Mouse (Mus musculus) embryonic facial prominence, embryonic 11.5 days (tissue): ENCODE data around the gene Nfix. TPM values are rescaled to one million over a fixed set of nuclear protein-coding genes. Genes with fewer than 3 reads are reported as not detected.

Source experiments
- polyA plus RNA-seq: library from polyadenylated mRNA; unstranded; fragments of >200 nt; fragmentation: Nextera tagmentation; extraction: Ambion mirVana; gene quantifications from 2 replicates; pipeline ENCODE4 v1.2.1, GENCODE M21; 2014

Nfix gene
- polyA plus RNA-seq, 1 experiment from 2014 or later = 6.8 TPM

Other genes starting within 250 kb of the Nfix start
- 86.9 and 89.6 TPM in 2 replicates for gene Ier2, start 137.5 kb downstream of the Nfix start, polyA plus RNA-seq
- 61.5 and 64.7 TPM in 2 replicates for gene Trmt1, start 114.0 kb downstream of the Nfix start, polyA plus RNA-seq
- 21.0 and 21.1 TPM in 2 replicates for gene Nacc1, start 112.5 kb downstream of the Nfix start, polyA plus RNA-seq
- gene Lyl1, start 98.9 kb downstream of the Nfix start, polyA plus RNA-seq = 4.6 and 5.3 TPM in 2 replicates
- gene G430095P16Rik, start 77.3 kb downstream of the Nfix start, polyA plus RNA-seq = 3.6 and 5.7 TPM in 2 replicates
- gene Dand5, start 22.5 kb upstream of the Nfix start, polyA plus RNA-seq = 3.6 and 3.8 TPM in 2 replicates
- gene Gadd45gip1, start 31.2 kb upstream of the Nfix start, polyA plus RNA-seq = 41.5 and 42.3 TPM in 2 replicates
- gene Rad23a, start 40.3 kb upstream of the Nfix start, polyA plus RNA-seq = 79.6 and 88.2 TPM in 2 replicates
- gene Calr, start 46.6 kb upstream of the Nfix start, polyA plus RNA-seq = 815 and 826 TPM in 2 replicates
- 73.0 and 85.7 TPM in 2 replicates for gene Farsa, start 56.6 kb upstream of the Nfix start, polyA plus RNA-seq
- gene Syce2, start 71.8 kb upstream of the Nfix start, polyA plus RNA-seq = 89.2 and 89.9 TPM in 2 replicates
- gene Gcdh, start 93.6 kb upstream of the Nfix start, polyA plus RNA-seq = 40.3 and 40.5 TPM in 2 replicates
- gene Klf1, start 101.6 kb upstream of the Nfix start, polyA plus RNA-seq = 11.1 and 14.4 TPM in 2 replicates
- gene Dnase2a, start 108.2 kb upstream of the Nfix start, polyA plus RNA-seq = 5.5 and 7.2 TPM in 2 replicates
- gene Mast1, start 137.0 kb upstream of the Nfix start, polyA plus RNA-seq = 2.8 and 3.9 TPM in 2 replicates
- gene Rtbdn, start 146.6 kb upstream of the Nfix start, polyA plus RNA-seq = not detected in 2 replicates
- gene Gm49661, start 169.1 kb upstream of the Nfix start, polyA plus RNA-seq = not detected in 2 replicates
- gene Prdx2, start 169.2 kb upstream of the Nfix start, polyA plus RNA-seq = 1,219 and 1,316 TPM in 2 replicates
- 109 and 137 TPM in 2 replicates for gene Rnaseh2a, start 169.4 kb upstream of the Nfix start, polyA plus RNA-seq
- 5.4 and 6.2 TPM in 2 replicates for gene Junb, start 178.4 kb upstream of the Nfix start, polyA plus RNA-seq
- 11.3 and 14.2 TPM in 2 replicates for gene Hook2, start 190.3 kb upstream of the Nfix start, polyA plus RNA-seq
- gene Best2, start 214.2 kb upstream of the Nfix start, polyA plus RNA-seq = not detected in 2 replicates
- 130 and 132 TPM in 2 replicates for gene Asna1, start 224.9 kb upstream of the Nfix start, polyA plus RNA-seq
- 172 and 178 TPM in 2 replicates for gene Trir, start 226.5 kb upstream of the Nfix start, polyA plus RNA-seq
- 17.0 and 20.5 TPM in 2 replicates for gene Tnpo2, start 236.6 kb upstream of the Nfix start, polyA plus RNA-seq